Mouse (Mus musculus): ENCODE results near the gene Gfpt1.
"Not testable (repeated sequence)": the region's sequence is repeated elsewhere in the genome, so short reads cannot be mapped to it uniquely, and the experiment has no call there.

Gene Gfpt1

GRCm38 (mm10) chr6:87043131-87043516 is 478 bp downstream of the Gfpt1 start:
- no peak for DNase-seq

GRCm38 (mm10) chr6:87044895-87045294 is 2.2 kb downstream of the Gfpt1 start:
- no peak for DNase-seq

- DNase-seq, result no peak
Measured at GRCm38 (mm10) chr6:87045507-87045906, 2.9 kb downstream of the Gfpt1 start.

GRCm38 (mm10) chr6:87048712-87049111 is 6.1 kb downstream of the Gfpt1 start:
- DNase-seq, result not testable (repeated sequence)

- no peak for DNase-seq
Measured at GRCm38 (mm10) chr6:87051886-87052425, 9.3 kb downstream of the Gfpt1 start.

- DNase-seq, result no peak
Measured at GRCm38 (mm10) chr6:87054193-87054592, 11.5 kb downstream of the Gfpt1 start.

GRCm38 (mm10) chr6:87059754-87060153 is 17.1 kb downstream of the Gfpt1 start:
- DNase-seq, result no peak

GRCm38 (mm10) chr6:87063586-87063985 is 20.9 kb downstream of the Gfpt1 start:
- DNase-seq, result no peak

GRCm38 (mm10) chr6:87068209-87068608 is 25.6 kb downstream of the Gfpt1 start:
- no peak for DNase-seq

- DNase-seq, result no peak
Measured at GRCm38 (mm10) chr6:87069195-87069900, 26.7 kb downstream of the Gfpt1 start.

GRCm38 (mm10) chr6:87070641-87071040 is 28.0 kb downstream of the Gfpt1 start:
- DNase-seq, result no peak

GRCm38 (mm10) chr6:87072759-87073158 is 30.1 kb downstream of the Gfpt1 start:
- DNase-seq, result no peak

- DNase-seq, result no peak
Measured at GRCm38 (mm10) chr6:87075092-87075685, 32.5 kb downstream of the Gfpt1 start.

GRCm38 (mm10) chr6:87079457-87079856 is 36.8 kb downstream of the Gfpt1 start:
- no peak for DNase-seq

GRCm38 (mm10) chr6:87085026-87085425 is 42.4 kb downstream of the Gfpt1 start:
- no peak for DNase-seq

- DNase-seq, result no peak
Measured at GRCm38 (mm10) chr6:87088356-87088755, 45.7 kb downstream of the Gfpt1 start.

GRCm38 (mm10) chr6:87090877-87091276 is 48.2 kb downstream of the Gfpt1 start:
- no peak for DNase-seq

- no peak for DNase-seq
Measured at GRCm38 (mm10) chr6:87092476-87092875, 49.8 kb downstream of the Gfpt1 start.

GRCm38 (mm10) chr6:87093631-87094030 is 51.0 kb downstream of the Gfpt1 start:
- DNase-seq, result not testable (repeated sequence)

- DNase-seq, result no peak
Measured at GRCm38 (mm10) chr6:87099261-87099660, 56.6 kb downstream of the Gfpt1 start.

- peak; percentile 44 for DNase-seq
Measured at GRCm38 (mm10) chr6:87099671-87100296, 57.1 kb downstream of the Gfpt1 start.

GRCm38 (mm10) chr6:87100297-87101020 is 57.8 kb downstream of the Gfpt1 start:
- DNase-seq, result no peak

- peak; percentile 91 for DNase-seq
Measured at GRCm38 (mm10) chr6:87101281-87101954, 58.8 kb downstream of the Gfpt1 start.

Data from embryo, embryonic 11 days (tissue).